Mouse (Mus musculus) c-Kit-positive CD71-positive TER-119-negative erythroid progenitor cells, embryonic 14.5 days (primary cell): ENCODE results near the gene Acot7.

Experiments
- DNase-seq: peaks from one replicate; pipeline ENCODE4 v3.0.0-alpha.2; 2013; ENCODE audit warnings: low read depth

Gene Acot7

DNA sequence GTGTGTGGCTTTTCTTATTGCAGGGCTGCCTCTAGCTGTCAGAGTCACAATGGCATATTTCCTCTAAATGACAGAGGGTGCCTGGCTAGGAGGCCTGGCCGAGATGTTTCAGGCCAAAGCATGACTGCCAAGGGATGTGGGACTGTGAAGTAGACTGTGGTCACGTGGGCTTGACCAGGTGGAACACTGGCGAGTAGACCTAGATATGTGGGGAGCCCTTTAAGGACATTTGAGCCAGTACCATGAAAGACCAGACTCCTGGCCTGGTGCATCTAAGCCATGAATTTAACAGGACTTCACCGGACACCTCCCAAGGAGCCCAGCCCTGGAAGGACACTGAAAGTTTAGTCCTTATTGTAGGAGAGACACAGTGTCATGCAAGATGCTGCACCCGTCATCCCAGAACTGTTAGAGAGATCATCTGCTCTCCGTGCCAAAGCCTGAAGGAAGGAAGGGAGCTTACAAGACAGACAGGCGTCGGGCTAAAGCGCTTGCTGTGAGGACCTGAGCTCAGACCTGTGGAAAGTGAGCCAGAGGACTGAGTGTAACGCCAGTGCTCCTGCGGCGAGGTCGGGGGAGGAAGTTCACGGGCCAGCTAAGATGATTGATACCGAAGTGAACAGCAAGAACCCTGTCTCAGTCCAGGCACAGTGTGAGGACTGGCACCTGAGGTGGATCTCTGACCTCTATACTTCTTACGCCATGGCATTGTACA, 2.2 kb downstream of the Acot7 start:
- DNase-seq, result no peak

DNA sequence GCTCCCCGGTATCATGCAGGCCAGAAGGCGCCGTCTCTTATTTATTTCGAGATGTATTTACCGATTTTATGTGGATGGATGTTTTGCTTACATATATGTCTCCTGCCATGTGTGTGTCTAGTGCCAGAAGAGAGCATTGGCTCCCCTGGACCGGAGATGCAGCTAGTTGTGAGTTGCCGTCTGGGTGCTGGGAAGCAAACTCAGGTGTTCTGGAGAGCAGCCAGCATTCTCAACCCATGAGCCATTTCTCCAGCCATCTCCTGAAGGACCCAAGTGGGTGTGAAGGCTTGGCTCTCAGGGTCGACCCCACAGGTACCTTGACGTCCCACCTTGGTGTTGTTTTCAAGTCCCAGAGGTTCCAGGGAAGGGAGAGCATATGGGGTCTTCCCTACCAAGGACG, 4.3 kb downstream of the Acot7 start:
- DNase-seq, result no peak

DNA sequence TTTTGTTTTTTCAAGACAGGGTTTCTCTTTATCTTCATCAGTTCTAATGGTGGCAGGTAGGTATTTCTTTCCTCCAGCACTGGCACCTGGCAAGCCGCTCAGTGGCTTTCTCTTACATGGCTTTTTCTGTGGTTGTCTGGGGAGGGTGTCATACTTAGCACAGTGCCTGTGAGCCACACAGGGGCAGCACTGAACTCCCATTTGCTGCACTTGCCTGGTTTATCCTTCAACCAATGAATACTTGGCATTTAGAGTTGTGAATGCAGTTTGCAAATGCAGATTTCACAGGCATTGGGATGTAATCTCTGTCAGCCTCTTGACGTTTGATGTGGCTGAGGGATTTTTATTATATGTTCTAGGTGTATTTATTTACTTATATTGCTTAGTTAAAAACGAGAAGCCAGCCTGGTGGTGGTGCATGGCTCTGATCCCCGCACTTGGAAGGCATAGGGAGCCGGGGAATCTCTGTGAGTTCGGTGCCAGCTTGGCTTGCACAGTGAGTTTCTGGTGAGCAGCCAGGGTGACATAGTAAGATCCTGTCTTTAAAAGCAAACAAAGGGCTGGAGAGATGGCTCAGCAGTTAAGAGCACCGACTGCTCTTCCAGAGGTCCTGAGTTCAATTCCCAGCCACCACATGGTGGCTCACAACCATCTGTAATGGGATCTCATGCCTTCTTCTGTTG, 6.6 kb downstream of the Acot7 start:
- no peak for DNase-seq

DNA sequence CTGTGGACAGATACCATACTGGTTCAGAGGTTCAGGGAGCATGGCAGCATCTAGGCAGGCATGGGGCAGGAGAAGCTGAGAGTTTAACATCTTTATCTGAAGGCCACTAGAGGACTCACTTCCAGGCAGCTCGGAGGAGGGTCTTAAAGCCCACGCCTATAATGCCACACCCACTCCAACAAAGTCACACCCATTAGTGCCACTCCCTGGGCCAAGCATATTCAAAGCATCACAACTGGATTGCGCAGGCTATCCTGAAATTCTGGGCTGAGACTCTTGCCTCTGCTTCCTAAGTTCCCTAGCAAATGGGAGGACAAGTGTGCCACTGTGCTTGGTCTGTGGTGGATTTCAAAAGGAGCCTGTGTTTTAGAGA, 7.2 kb downstream of the Acot7 start:
- DNase-seq, result peak; percentile 58

DNA sequence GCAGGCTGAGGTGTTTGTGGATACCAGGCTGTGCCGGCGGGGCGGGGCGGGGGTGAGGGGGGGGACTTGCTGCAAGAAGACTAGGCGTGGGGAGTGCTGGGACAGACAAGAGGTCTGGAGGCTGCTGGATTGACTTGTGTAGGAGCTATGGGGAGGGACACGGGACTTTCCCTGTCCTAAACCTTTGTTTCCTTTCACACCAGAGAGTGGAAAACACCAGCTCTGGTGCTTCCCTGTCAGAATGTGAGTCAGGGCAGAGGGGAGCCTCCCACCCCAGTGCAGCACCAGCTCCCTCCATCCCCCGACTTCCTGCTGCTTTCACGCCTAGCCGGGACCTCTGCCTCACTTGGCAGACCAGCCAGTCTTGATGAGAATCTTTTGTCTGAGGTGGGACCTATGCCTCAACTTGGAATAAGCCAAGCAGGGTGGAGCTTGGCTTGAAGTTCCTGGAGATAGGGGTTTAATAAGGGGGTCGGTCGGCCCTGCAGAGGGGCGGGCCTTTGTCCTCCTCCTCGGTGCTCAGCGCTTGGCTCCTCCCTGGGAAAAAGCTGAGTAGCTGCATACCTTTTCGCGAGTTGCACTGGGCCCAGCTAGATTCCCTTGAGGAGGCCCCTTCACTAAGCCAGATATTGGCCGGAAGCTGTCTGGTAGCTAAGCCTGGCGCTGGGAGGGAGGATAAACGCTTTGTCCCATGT, 7.7 kb downstream of the Acot7 start:
- no peak for DNase-seq

DNA sequence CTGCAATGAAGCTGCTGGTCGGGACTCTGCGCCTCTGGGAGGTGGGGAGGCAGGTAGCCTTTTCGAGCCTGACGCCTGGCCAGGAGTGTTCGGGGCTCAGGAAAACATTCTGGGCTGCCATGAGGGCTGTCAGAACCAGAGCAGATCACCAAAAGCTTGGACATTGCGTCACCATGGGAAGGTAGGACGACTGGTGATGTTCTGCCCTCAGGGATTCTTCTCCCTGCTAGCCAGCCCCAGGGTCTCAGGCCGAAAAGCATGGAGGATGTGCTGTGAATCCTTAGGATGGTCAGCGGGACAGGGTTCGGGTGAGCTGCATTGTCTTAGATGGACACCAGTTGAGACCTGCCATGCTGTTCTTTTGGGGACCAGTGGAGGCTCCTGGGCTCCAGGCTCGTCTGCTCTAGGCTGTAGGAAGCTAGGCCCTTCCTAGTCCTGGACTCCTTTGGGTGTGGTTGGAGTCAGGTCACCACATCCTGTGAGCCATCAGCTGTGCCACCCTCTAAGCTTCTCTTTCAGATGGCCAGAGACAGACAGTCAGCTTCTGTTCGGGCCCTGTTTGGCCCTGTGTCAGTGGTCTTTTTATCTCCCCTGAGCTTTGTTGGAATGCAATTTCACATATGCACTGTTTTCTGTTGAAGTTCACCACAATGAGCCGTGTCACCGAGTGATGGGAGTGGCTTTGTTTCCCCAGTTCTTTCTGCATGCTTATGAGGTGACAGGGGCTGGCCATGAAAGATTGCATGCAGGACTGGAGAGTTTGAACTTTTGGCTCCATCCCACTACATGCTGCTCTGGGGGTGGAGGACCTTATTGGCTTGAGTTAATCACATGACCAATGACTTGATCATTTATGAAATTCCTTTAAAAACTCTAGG, 8.5 kb downstream of the Acot7 start:
- no peak for DNase-seq

DNA sequence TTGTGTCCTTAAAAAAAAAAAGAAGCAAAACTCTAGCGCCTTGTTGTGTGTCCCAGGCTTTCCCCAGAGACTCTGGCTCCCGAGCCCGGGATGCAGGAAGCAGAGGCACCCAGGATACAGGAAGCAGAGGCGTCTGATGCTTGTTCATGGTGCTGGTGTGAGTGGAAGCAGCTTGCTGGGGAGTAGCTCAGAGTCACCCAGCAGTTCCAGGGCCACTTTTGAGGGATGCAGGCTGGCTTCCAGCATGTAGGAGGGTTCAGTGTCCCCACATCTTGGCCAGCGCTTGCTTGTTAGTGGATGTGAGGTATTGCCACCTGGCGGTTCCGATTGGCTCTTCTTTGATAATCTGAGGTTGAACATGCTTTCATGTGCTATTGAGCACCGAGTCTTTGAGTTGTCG, 9.2 kb downstream of the Acot7 start:
- no peak for DNase-seq

DNA sequence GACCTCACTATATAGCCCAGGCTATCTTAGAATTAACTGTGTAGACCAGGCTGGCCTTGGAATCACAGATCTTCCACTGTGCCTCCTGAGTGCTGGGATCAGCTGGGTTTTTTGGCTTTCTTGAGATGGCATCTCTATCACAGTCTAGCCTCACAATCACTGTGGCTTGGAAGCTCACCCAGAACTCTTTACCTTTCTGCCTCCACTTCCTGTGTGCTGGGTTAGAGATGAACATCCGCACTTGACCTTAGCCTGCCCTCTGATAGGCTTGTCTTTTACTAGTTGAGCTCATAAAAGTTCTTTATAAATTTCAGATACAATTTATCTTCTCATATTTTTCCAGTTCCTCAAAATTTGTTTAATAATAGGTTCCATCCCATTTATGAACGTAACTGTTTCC, 10.7 kb downstream of the Acot7 start:
- DNase-seq, result no peak

DNA sequence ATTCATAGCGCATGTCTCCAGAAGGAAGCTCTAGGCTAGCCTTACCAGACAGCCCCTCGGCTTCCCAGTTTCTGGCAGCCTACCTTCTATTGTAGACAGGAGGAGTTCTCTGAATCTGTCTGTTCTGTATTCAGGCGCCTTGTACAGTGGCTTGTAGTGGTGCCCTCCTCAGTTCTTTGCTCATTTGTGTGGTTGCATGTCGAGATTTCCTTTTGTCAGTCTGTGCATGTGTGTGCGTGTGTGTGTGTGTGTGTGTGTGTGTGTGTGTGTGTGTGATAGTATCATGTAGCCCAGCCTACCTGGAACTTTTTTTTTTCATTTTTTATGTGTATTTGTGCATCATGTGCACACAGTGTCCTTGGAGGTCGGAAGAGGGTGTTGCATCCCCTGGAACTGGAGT, 11.1 kb downstream of the Acot7 start:
- no peak for DNase-seq

DNA sequence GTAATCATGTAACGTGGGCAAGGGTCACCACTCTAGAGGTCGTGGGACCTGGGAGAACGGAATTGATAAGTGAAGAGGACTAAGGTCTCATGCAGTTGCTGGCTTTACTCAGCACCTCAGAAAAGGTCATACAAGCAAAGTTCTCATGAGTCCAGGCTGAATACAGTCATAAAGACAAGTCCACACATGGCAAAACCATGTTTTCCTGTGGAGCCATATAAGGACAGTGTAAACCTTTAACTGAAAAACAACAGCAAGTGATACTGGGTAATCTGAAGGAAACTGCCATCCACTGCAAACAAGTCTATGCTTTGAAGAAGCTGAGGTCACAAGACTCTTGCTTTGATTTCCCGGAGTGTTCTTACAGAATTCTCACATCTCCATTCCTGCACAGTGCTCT, 11.8 kb downstream of the Acot7 start:
- no peak for DNase-seq

DNA sequence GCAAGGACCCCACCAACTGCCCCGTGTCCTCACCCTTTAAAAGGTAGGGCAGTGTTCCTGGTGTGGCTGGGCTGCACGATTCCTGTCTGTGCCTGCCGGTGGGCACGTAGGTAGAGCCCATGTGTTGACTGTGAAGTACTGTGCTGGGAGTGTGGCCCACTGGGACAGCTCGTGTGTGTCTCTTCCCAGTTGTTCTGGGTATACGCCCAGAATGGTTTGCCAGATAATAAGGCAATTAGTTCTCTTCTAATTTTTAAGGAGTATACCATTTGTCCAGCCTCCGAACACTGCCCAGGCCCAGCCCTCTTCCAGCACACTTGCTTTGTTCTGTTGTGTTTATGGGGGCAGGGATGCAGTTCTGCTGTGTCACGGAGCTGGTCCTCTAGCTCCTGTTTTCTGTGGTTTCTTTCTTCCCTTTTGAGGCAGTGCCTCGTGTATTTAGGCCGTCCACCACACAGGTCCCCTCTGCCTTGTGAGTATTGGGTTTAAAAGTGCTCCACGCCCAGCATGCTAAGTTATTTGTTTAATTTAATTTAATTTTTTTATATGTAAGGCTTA, 12.2 kb downstream of the Acot7 start:
- no peak for DNase-seq

DNA sequence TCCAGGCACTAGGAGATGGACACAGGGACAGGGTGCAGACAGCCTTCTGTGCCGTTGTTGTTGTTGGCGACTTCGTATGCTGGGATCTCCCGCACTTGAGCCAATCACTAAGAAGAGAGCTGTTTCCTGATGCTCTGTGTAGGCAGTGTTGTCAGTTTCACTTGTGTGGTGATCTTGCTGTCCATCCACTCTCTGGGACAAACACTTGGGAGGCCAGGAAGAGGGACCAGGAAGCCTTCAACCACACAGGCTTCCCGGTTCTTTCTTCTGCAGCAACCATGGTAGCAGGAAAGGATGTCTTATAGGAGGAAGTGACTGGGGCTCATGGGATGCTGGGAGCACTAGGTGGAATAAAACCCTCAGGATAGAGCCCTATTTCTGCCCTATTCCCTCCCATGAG, 12.8 kb downstream of the Acot7 start:
- DNase-seq, result no peak

DNA sequence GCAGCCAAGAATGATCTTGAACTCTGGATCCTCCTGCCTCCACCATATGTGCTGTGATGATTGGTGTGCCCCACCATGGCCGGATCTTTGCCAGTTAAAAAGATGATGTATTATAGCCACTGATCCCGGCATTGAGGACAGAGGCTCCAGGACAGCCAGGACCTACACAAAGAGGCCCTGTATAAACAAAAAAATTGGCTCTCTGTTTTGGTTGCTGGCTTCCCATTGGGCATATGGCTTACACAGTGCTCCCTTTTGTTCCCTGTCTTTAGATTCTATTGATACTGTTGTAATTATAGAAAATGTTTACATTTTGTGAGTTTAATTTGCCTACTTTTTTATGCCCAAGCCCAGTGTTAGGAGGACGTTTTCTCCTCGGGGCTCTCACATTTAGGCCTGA, 14.6 kb downstream of the Acot7 start:
- DNase-seq, result no peak

DNA sequence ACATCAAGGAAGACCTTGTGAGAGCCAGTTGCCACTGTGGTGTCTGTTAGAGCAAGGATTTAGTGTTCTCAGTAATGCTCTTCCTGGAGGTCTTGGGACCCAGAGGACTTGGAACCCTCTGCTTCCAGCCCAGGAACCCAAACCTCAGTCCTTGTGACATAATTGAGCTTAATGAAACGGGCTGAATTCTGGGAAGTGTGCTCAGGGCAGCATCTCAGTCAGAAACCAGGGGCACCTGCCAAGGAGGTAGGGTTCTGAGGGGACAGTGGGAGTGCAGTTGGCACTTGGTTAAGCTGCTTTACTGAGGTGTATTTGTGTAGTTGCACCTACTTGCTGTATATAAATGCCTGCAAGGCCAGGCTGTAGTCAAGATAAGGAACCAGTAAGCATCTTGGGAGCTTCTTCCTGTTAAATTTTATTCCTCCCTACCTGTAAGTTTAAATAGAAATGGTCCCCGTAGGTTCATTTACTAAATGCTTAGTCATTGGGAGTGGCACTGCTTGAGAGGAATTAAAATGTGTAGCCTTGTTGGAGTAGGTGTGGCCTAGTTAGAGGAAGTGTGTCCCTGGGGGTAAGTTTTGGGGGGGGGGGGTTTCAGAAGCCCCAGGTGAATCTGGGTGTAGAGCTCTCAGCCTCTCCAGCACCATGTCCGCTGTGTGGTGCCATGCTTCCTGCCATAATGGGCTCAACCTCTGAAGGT, 16.7 kb downstream of the Acot7 start:
- DNase-seq, result no peak

DNA sequence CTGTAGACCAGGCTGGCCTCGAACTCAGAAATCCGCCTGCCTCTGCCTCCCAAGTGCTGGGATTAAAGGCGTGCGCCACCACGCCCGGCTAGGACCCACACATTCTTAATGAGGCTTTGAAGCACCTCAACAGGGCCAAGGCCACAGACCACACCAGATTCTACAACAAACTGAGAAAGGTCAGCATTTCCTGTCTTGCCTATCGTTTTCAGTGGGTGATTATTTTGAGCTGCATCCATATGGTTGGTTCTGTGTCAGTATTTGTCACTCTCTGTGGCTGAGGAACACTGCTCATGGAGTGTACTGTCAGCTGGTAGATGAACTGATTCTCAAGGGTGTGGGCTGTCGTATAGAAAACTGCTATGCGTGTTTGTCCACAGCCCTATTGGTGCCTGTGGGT, 18.3 kb downstream of the Acot7 start:
- DNase-seq, result no peak

DNA sequence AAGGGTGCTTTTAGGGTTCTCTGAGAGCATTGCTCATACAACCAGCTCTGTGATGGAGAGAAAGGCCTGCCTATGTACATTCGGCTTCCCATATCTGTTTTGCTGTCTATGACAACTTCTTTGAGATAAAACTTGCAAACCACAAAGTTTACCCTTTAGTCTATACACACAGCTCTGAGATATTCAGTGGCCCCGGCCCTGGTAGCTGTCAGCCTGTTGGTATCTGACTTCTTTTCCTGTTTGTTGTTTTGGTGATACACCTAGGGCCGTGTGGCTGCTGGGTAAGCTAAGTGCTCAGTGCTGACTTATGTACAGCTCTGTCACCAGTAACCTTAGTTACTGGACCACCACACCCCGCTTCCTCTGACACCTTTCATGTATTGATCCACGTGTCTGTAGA, 19.6 kb downstream of the Acot7 start:
- no peak for DNase-seq

DNA sequence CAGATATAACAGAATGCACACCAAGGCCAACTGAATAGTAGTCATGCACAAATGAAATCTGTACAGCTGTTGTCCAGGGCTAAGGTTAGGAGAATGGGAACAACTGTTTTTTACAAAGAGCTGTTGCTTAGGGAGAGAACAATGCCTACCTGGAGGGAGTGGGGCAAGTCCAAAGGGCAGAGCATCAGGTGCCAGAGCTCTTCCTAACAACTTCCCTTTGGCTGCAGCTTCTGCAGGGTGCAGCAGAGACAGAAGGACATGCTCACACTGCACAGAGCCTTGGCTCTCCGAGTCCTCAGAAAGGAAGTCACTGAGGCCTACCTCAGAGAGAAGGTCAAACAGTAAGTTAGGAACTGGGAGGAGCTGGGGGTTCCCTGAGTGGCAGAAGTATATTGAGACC, 21.7 kb downstream of the Acot7 start:
- no peak for DNase-seq

DNA sequence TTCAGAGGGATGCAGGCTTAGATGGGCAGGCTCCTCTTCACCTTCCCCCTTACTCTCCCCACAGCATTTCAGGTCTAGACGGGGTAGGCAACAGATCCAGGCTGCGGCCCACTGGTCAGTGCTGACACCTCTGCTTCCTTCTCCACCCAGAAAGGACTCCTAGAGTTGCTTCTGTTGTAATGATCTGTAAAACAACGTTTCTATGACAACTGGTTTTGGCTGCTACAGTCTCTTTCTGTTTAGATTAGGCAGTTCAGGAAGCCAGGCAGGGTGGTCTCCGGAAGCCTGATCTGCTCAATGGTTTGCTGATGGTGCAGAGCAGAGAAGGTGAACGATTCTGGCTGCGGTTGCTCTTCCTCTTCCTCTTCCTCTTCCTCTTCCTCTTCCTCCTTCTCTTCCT, 23.6 kb downstream of the Acot7 start:
- DNase-seq, result no peak

DNA sequence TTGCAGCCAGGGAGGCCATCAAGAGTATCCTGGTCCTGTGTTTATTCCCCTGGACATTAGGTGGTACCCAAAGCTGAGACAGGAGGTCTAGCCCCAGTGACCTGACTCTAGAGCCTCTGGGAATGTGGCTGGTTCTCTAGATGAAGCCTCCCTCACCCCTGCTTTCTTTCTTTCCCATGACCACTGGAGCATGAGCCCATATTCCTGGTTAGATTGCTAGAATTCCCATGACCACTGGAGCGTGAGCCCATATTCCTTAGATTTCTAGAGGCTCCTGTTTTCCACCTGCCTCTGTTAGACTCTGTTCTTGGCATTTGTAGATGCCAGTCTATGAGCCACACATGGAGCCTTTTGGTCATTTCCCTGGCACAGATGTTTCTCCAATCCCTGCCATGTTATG, 24.5 kb downstream of the Acot7 start:
- DNase-seq, result no peak

DNA sequence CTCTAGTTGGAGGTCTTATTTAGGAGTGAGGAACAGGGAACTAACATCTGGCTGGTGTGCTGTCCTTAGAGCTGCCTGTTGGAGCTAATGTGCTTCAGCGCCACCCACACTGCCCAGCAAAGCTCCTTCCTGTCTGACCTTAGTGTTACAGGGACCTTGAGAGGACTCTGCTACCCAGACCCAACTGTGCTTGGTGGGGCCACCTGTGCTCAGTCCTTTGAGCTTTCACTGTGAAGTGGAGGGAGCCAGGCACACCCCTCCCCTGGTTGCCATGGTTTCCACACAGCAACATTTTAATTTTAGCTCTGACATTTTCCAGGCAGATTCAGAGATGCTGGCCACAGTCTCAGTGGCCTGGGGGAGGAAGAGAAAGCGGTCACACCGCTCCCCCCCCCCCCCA, 25.0 kb downstream of the Acot7 start:
- DNase-seq, result no peak

DNA sequence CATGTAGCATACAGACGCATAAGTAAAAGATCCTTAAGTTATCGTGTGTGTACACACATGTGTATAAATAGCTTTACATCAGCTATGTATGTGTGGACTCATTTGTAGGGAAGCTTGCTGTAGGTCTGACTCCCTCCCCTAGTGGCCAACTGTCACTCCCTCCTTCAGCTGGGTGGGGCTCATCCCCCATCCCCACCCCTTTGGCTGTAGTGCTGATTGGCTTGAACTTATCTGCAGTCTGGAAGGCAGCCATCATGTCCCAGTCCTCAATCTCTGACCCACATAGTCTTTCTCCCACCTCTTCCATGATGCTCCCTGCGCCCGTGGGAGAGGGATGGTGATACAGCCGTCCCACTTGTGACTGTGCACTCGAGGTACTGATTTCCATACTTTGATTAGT, 26.7 kb downstream of the Acot7 start:
- DNase-seq, result peak; percentile 41

DNA sequence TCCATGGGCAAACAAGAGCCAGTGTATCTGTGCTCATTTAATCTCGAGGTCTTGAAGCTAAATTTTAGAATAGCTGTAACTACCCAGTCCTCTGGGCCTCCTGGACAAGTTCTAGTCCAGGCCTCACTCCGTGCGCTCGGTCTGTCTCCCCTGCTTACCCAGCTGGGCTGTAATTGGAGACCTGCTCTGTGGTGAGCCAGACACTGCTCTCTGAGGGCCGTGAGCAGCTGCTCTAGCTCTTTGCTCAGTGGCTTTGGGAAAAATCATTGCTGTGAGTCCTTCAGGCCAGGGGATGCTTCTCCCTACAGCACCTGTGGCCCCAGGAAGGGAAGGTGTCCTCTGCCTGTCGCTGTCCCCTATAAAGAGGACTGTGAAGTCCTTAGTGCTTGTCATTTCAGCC, 28.3 kb downstream of the Acot7 start:
- no peak for DNase-seq
